Mouse (Mus musculus) kidney, postnatal 0 days (tissue): ENCODE results near the gene Cass4. TPM values are rescaled to one million over a fixed set of nuclear protein-coding genes. Genes with fewer than 3 reads are reported as not detected.
A peak's percentile ranks its signal among the peaks of the same experiment; 100 is the strongest.

Source experiments
- ATAC-seq: fragments of 200-750 bp; cut with Nextera tagmentation; replicated peaks from 2 replicates; pipeline ENCODE4 v1.8.0; 2017; ENCODE audit warnings: low read depth, moderate number of reproducible peaks, moderate TSS enrichment, moderate library complexity; ENCODE audit not compliant: low FRiP score
- DNase-seq: peaks from one replicate; pipeline ENCODE4 v3.0.0-alpha.2; 2016; ENCODE audit warnings: low spot score
- H3K27ac ChIP-seq: fragments of 300-500 bp; sonication (generic); 2 replicates; pipeline ENCODE4 v1.5.1; 2014; ENCODE audit warnings: mild to moderate bottlenecking
- H3K27me3 ChIP-seq: fragments of 300-500 bp; sonication (generic); 2 replicates; pipeline ENCODE4 v1.6.1; 2014; ENCODE audit warnings: low read length, mixed read lengths; ENCODE audit not compliant: insufficient read depth
- H3K36me3 ChIP-seq: fragments of 300-500 bp; sonication (generic); 2 replicates; pipeline ENCODE4 v1.6.1; 2014; ENCODE audit warnings: low read length, mixed read lengths; ENCODE audit not compliant: insufficient read depth
- H3K4me1 ChIP-seq: fragments of 300-500 bp; sonication (generic); replicated peaks from 2 replicates; pipeline ENCODE4 v1.6.1; 2014; ENCODE audit warnings: antibody characterized with exemption, low read length, mixed read lengths; ENCODE audit not compliant: insufficient read depth
- H3K4me2 ChIP-seq: fragments of 300-500 bp; sonication (generic); 2 replicates; pipeline ENCODE4 v1.6.1; 2014; ENCODE audit warnings: mild to moderate bottlenecking, low read length, moderate library complexity, mixed read lengths
- H3K4me3 ChIP-seq: fragments of 300-500 bp; sonication (generic); replicated peaks from 2 replicates; pipeline ENCODE4 v1.5.1; 2014; ENCODE audit warnings: low read depth, low read length
- H3K9ac ChIP-seq: fragments of 300-500 bp; sonication (generic); 2 replicates; pipeline ENCODE4 v1.6.1; 2014; ENCODE audit warnings: low read depth, low read length
- H3K9me3 ChIP-seq: fragments of 300-500 bp; sonication (generic); replicated peaks from 2 replicates; pipeline ENCODE4 v1.6.1; 2016; ENCODE audit warnings: low read length, inconsistent platforms, mixed read lengths
- CTCF ChIP-seq: IDR thresholded peaks from 2 replicates; pipeline ENCODE4 v1.5.1; 2016; ENCODE audit warnings: antibody characterized with exemption, low read depth, mild to moderate bottlenecking, moderate library complexity
- WGBS: fragments of 180-500 bp; shearing (Covaris S2); extraction: QIAGEN DNeasy Blood & Tissue Kit; methylation state at CpG from one replicate; pipeline ENCODE4 v1.1.7; 2014; 5-methylcytosine and 5-hydroxymethylcytosine counted together
- polyA plus RNA-seq: library from polyadenylated mRNA; unstranded; fragments of >200 nt; fragmentation: Nextera tagmentation; extraction: Ambion mirVana; gene quantifications from 2 replicates; pipeline ENCODE4 v1.2.1, GENCODE M21; 2015

Cass4 gene
- polyA plus RNA-seq: 0.13 and 0.14 TPM in 2 replicates

- Histone ChIP-seq H3K4me1 (no peaks in the 10 kb centered on the region), H3K36me3 (no peaks in the 10 kb centered on the region), H3K27me3 (no peaks in the 10 kb centered on the region), H3K4me2 (no peak within 1 kb of the TSS), H3K4me3 (no peak within 1 kb of the TSS), H3K9ac (no peak within 1 kb of the TSS), H3K27ac (no peak within 1 kb of the TSS), H3K9me3 (no peaks in the 10 kb centered on the region)
- ATAC-seq (no peak), DNase-seq (no peak)
- WGBS: 34% methylated on average over 13 of the region's 13 CpGs
- no peak for TF ChIP-seq CTCF
Measured at GRCm38 (mm10) chr2:172393391-172394051, at the start of gene Cass4. TSS of gene Cass4 (plus strand) at chr2:172393794.

- no peak overlapping the region for H3K9ac ChIP-seq
- no peak overlapping the region for H3K27ac ChIP-seq
- DNase-seq (no peak), ATAC-seq (no peak)
- no peaks in the 10 kb centered on the region for H3K27me3 ChIP-seq
- no peaks in the 10 kb centered on the region for H3K9me3 ChIP-seq
- H3K4me3 ChIP-seq: peak overlapping the region; percentile 65
- H3K36me3 ChIP-seq: no peaks in the 10 kb centered on the region
- H3K4me2 ChIP-seq: peak overlapping the region; percentile 97; the same call in 1 of the 2 replicates
- no peaks in the 10 kb centered on the region for H3K4me1 ChIP-seq
- no peak for TF ChIP-seq CTCF
- WGBS: 21% methylated on average over 5 of the region's 5 CpGs
Measured at GRCm38 (mm10) chr2:172344669-172345068, 48.9 kb upstream of the Cass4 start.

GRCm38 (mm10) chr2:172345258-172345738 is 48.3 kb upstream of the Cass4 start, which contains the start of gene Fam210b:
TSS of gene Fam210b (plus strand) at chr2:172345565.
- H3K9ac ChIP-seq: peak within 1 kb of the TSS; percentile 61
- ATAC-seq: peak; percentile 98
- H3K36me3 ChIP-seq: no peaks in the 10 kb centered on the region
- no peaks in the 10 kb centered on the region for H3K27me3 ChIP-seq
- DNase-seq: peak; percentile 99
- H3K4me1 ChIP-seq: no peaks in the 10 kb centered on the region
- H3K4me2 ChIP-seq: peak within 1 kb of the TSS; percentile 97
- peak within 1 kb of the TSS; percentile 65 for H3K4me3 ChIP-seq
- no peak for TF ChIP-seq CTCF
- WGBS: under 1% methylated on average over 35 of the region's 35 CpGs
- no peaks in the 10 kb centered on the region for H3K9me3 ChIP-seq
- no peak within 1 kb of the TSS for H3K27ac ChIP-seq

GRCm38 (mm10) chr2:172346034-172346929 is 47.3 kb upstream of the Cass4 start:
- TF ChIP-seq CTCF: no peak
- DNase-seq (peak; percentile 43), ATAC-seq (no peak)
- peak overlapping the region; percentile 65 for H3K4me3 ChIP-seq
- H3K4me2 ChIP-seq: peak overlapping the region; percentile 97
- H3K9ac ChIP-seq: peak overlapping the region; percentile 61
- no peaks in the 10 kb centered on the region for H3K4me1 ChIP-seq
- H3K36me3 ChIP-seq: no peaks in the 10 kb centered on the region
- no peaks in the 10 kb centered on the region for H3K27me3 ChIP-seq
- H3K9me3 ChIP-seq: no peaks in the 10 kb centered on the region
- no peak overlapping the region for H3K27ac ChIP-seq
- 10% methylated on average over 31 of the region's 31 CpGs for WGBS

- H3K4me2 ChIP-seq: peak overlapping the region; percentile 97; the same call in 1 of the 2 replicates
- H3K4me3 ChIP-seq: no peak overlapping the region
- TF ChIP-seq CTCF: no peak
- no peak for DNase-seq
- no peaks in the 10 kb centered on the region for H3K4me1 ChIP-seq
- H3K27ac ChIP-seq: no peak overlapping the region
- 55% methylated on average over 8 of the region's 8 CpGs for WGBS
- H3K9me3 ChIP-seq: no peaks in the 10 kb centered on the region
- no peaks in the 10 kb centered on the region for H3K27me3 ChIP-seq
- no peak for ATAC-seq
- H3K36me3 ChIP-seq: no peaks in the 10 kb centered on the region
- no peak overlapping the region for H3K9ac ChIP-seq
Measured at GRCm38 (mm10) chr2:172346933-172347611, 46.5 kb upstream of the Cass4 start.

- Histone ChIP-seq H3K27ac (no peak overlapping the region), H3K27me3 (no peaks in the 10 kb centered on the region)
Measured at GRCm38 (mm10) chr2:172348297-172348950, 45.2 kb upstream of the Cass4 start.

More at GRCm38 (mm10) chr2:172348297-172348950, 45.2 kb upstream of the Cass4 start:
- Histone ChIP-seq H3K9ac (no peak overlapping the region), H3K4me2 (no peak overlapping the region), H3K4me3 (no peak overlapping the region), H3K4me1 (no peaks in the 10 kb centered on the region), H3K9me3 (no peaks in the 10 kb centered on the region), H3K36me3 (no peaks in the 10 kb centered on the region)
- no peak for TF ChIP-seq CTCF
- DNase-seq (no peak), ATAC-seq (no peak)
- 47% methylated on average over 3 of the region's 3 CpGs for WGBS
